Mouse (Mus musculus) lung, postnatal 14 days (tissue): ENCODE results near the gene Rxrb.
"Not testable (repeated sequence)": the region's sequence is repeated elsewhere in the genome, so short reads cannot be mapped to it uniquely, and the experiment has no call there.

Source experiments
- DNase-seq: peaks from one replicate; pipeline ENCODE4 v3.0.0; 2021

Gene Rxrb

GRCm38 (mm10) chr17:34031465-34032173, at the start of gene Rxrb, which contains the start of gene Slc39a7:
Gene Rxrb (plus strand): TSS chr17:34031812.
Gene Slc39a7 (minus strand): TSS chr17:34031682.
- peak; percentile 99 for DNase-seq

GRCm38 (mm10) chr17:33982136-33982535, 49.5 kb upstream of the Rxrb start:
- DNase-seq, result peak; percentile 76

- peak; percentile 79 for DNase-seq
Observed at GRCm38 (mm10) chr17:33991788-33992664, 39.6 kb upstream of the Rxrb start.

GRCm38 (mm10) chr17:33994959-33995358, 36.7 kb upstream of the Rxrb start:
- DNase-seq, result no peak

- no peak for DNase-seq
Observed at GRCm38 (mm10) chr17:33995651-33996050, 36.0 kb upstream of the Rxrb start.

GRCm38 (mm10) chr17:33997025-33997424, 34.6 kb upstream of the Rxrb start:
- not testable (repeated sequence) for DNase-seq

- DNase-seq, result not testable (repeated sequence)
Observed at GRCm38 (mm10) chr17:33998697-33999096, 32.9 kb upstream of the Rxrb start.

- DNase-seq, result peak; percentile 29
Observed at GRCm38 (mm10) chr17:33999341-34000149, 32.1 kb upstream of the Rxrb start.

- DNase-seq, result peak; percentile 94
Observed at GRCm38 (mm10) chr17:34000150-34000537, 31.5 kb upstream of the Rxrb start, which contains the start of gene H2-K1. Gene H2-K1 (minus strand): TSS chr17:34000347.

GRCm38 (mm10) chr17:34000796-34001195, 30.8 kb upstream of the Rxrb start:
- not testable (repeated sequence) for DNase-seq

- peak; percentile 61 for DNase-seq
Observed at GRCm38 (mm10) chr17:34003426-34003825, 28.2 kb upstream of the Rxrb start.

- no peak for DNase-seq
Observed at GRCm38 (mm10) chr17:34006570-34006969, 25.0 kb upstream of the Rxrb start.

GRCm38 (mm10) chr17:34010156-34010555, 21.5 kb upstream of the Rxrb start:
- no peak for DNase-seq

GRCm38 (mm10) chr17:34013436-34013835, 18.2 kb upstream of the Rxrb start:
- DNase-seq, result no peak

- no peak for DNase-seq
Observed at GRCm38 (mm10) chr17:34021539-34022413, 9.8 kb upstream of the Rxrb start.

GRCm38 (mm10) chr17:34022414-34022783, 9.2 kb upstream of the Rxrb start:
- DNase-seq, result no peak

- no peak for DNase-seq
Observed at GRCm38 (mm10) chr17:34022987-34023386, 8.6 kb upstream of the Rxrb start.

- DNase-seq, result no peak
Observed at GRCm38 (mm10) chr17:34023678-34024077, 7.9 kb upstream of the Rxrb start.

- peak; percentile 88 for DNase-seq
Observed at GRCm38 (mm10) chr17:34024317-34024821, 7.2 kb upstream of the Rxrb start, which contains the start of gene Ring1. Gene Ring1 (minus strand): TSS chr17:34024680.

GRCm38 (mm10) chr17:34024861-34025755, 6.5 kb upstream of the Rxrb start:
- DNase-seq, result no peak

GRCm38 (mm10) chr17:34025756-34026151, 5.9 kb upstream of the Rxrb start:
- no peak for DNase-seq
